Mouse (Mus musculus) spleen, adult 18-20 months (tissue): Measurements from ENCODE around the gene Cnnm1.
"Not testable (repeated sequence)": the region's sequence is repeated elsewhere in the genome, so short reads cannot be mapped to it uniquely, and the experiment has no call there.

Experiments used
- DNase-seq, 2 experiments: peaks; one replicate each; pipeline ENCODE4 v3.0.0; 2022; ENCODE audit warnings: mixed read lengths in 2 of 2

The Cnnm1 gene

DNA sequence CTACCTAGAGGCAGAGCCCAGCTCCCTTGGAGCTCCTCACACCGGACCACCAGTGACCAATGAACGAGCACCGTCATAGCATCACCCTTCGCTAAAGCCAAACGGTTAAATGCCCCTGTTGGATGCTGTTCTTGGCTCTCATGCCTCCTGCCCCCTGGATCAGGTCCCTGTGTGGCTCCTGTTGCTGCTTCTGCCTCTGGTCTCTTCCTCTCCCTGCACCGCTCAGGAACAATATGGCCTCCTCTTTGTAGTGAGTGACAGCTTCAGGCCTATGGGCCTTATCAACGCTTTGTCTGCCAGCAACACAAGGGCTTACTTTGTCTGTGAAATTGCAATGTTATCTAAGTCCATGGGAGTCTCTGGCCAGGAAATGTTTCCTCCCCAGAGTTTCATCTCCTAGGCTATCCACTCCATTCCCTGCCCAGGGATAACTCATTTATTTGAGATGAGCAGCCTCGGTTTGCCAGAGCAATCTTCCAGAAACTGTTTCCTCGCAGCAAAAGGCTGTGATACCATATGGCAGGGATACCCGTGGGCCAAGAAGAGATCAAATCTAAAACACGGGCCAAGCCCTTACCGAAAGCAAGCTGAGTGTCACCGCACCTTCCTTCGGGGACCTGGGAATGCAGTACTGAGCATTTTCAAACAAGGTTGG is 25.5 kb downstream of the Cnnm1 start:
- no peak for DNase-seq

DNA sequence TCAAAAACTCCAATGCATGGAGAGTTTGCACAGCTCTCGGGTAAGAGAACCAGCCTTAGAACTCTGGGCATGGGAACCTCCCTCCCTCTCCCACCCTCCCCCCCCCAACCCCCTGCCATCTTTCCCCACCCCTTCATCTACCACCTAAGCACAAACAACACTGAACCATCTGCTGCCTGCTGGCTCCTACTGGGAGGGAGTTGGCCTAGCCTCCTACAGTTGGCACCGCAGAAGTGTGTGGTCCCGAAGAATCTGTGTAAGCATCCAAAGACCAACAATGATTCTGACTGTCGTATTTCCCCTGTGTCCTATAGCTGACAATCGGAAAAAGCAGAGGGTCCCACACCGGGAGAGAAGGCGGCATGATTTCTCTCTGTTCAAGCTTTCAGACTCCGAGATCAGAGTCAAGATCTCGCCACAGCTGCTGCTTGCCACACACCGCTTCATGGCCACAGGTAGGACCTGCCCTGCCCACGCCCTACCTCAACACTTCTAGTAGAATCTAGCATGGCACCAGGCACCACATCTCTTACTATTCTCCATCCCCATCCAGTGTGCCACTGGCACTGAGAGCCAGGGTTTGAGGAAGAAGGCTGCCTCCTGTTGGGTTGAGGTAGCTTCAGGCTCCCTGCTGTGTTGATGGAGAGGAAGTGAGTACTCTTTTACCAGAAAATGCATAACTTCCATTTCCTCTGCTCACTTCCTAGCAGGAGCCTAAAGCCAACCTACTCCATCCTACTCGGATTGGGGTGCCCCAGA is 27.9 kb downstream of the Cnnm1 start:
- no peak for DNase-seq

DNA sequence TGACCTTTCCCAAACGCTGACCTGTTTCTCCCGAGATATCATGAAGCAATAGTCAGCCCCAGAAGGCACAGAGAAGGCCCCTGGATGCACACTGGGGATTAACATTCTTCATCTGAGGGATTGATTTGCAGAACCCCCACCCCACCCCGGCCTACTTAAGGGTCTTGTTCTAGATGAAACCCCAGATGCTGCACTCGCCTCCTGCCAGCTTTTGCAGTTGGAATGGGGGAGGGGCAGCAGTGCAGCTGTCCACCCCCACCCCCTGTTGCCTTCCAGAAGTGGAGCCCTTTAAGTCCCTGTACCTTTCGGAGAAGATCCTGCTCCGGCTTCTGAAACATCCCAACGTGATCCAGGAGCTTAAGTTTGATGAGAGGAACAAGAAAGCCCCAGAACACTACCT is 29.1 kb downstream of the Cnnm1 start:
- DNase-seq: no peak

DNA sequence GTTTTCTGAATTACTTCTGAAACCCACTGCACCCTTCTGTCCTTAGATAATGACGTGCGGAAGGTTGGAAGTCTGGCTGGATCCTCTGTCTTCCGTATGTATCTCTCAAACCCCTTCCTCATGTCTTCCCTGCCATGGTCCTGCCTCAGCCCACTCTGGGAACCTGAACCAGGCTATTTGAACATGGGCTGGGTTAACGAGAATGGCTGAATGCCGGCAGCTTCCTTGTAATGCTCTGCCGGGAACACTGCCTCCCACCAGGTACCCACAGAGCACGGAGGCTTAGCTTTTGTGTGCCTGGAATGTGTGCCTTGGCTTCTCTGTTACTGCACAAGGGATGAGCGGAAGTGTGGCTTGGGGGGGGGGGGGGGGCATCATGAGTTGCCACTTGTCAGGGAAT is 32.1 kb downstream of the Cnnm1 start:
- no peak for DNase-seq

DNA sequence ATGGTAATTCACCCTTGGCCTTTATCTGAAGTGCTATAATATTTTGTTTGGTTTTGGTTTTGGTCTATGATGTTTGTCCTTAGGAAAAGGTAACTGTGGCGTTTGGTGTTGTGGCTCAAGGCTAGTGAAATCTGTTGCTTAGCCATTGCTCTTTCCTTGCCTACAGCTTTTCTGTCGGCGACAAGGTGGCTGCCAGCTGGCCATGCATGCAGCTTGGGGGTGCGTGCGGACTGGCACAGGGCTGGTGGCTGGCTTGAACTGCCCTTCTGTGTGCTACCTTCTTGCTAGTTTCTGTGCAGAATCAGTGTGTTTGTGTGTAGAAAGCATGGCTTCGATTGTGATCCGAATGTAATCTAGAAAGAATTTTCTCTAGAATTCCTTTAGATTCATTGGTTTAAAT is 32.5 kb downstream of the Cnnm1 start:
- DNase-seq: no peak

DNA sequence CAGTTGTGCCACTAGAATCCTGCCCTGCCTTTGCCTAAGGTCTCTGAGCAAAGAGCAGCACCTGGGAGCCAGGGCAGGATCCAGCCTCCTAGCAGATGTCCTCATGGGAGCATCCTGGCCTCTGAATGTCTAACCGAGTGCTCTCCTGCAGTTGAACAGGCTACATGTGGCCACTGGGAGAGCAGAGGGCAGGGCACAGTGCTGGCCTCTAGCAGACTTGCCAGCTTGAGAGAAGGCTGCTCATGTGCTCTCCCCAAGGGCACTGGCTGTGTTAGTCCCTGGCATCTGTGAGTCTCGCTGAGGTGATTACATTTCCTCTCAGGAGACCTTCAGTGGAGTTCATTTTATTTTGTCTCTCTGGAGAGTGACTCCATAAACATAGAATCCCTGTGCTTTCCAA is 35.4 kb downstream of the Cnnm1 start:
- no peak for DNase-seq

DNA sequence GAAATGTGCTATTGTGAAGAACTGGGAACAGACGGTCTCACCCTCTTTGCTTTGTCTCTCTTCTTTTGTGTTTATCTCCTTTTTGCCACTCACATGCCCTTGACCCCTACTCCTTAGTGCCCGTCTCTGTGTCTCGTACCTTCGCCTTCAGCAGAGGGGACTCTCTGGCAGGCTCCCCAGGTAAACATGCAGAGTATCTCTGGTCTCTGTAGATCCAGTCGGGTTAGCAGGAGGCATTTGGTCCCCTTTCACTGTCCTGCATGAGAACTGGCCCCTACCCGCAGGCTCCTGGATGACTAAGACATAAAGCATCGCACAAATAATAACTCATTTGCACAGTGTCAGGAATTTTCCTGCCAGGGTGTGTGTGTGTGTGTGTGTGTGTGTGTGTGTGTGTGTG is 35.8 kb downstream of the Cnnm1 start:
- DNase-seq: no peak

DNA sequence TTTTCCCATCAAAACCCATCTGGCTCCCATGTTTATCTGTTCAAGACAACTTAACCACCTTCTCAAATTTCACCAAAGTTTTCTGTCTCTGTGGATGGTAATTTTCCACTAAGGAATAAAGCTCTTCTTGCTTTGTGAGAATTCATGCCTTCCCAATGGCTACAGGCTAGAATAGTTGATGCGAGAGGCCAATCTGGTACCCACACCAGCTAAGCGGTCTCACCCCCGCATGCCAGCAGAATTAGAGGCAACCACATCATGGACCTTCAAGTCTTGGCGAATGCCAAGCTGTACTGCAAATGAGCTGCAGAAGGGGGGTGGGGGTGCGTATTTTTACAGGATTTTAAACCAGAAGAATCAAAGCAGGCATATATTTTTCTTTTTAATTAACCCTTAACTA is 37.2 kb downstream of the Cnnm1 start:
- no peak for DNase-seq

DNA sequence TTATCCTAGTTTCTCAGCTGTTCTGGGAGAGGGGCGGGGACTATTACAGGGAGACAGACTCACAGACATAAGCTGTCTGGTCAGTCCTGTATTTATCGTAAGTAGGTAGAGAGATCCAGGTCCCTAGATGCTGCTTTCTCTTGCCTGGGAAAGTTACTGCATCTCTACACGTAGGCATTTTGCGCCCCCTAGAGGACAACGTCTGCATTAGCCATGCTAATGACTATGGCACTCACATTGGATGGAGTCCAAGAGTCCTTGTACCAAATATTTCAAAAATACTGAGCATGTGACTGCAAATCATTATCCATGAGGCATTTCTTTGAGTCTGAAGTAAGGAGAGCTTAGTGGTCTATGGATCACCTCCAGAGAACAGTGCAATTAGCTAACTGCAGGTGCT is 38.7 kb downstream of the Cnnm1 start:
- peak in 1 of 2 experiments; percentile 47 for DNase-seq

DNA sequence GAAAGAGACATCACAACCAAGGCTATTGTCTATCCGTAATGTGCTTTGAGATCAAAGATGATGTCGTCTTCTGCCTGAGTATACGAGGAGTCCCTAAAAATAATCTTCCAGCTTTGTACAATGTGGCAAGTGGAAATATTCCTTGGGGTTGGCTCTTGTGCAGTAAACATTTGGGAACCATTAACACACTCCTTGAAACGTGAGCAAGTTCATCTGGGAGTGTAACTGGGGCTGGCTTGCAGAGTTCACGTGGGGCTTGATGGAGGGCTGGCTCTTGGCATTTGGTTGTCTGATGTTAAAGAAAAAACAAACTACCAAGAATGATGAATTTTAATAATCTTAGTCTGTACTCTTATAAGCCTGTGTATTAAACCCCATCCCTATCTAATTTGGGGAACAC is 39.2 kb downstream of the Cnnm1 start:
- DNase-seq: no peak

DNA sequence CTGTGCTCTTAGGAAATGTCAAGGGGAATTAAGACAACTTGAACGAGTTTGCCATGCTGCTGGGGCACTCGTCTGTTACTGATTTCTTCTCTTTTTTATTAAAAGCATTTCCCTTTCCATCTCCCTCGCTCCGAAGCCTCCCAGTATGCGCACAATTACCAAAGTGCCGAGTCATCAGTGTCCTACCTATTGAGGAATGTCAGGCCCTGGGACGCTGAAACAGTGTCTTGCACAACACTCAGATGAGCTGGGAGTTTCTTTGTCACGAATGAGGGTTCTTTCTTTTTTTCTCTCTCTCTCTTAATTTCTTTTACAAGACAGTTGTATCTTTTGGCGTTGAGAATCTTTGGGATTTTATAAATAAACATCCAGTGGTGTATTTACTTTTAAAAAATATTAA is 40.3 kb downstream of the Cnnm1 start:
- no peak for DNase-seq

DNA sequence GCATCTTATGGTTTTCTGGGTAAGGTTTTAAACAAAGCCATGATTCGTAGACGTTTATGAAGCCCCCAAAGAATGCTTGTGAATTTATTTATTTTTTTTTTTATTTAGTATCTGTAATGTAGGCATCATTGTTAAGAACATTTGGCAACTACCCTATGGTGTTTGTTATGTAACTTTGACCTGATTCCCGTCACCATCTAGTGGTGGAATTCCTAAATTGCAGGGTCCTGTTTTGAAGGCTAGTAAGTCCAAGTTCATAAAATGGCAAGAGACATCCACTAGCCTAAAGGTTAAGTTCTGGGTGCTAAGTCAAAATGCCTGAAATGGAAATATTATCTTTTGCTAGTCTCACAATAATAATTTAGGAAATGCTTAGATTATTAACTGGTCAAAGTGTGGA is 47.2 kb downstream of the Cnnm1 start:
- peak in 1 of 2 experiments; percentile 8 for DNase-seq

DNA sequence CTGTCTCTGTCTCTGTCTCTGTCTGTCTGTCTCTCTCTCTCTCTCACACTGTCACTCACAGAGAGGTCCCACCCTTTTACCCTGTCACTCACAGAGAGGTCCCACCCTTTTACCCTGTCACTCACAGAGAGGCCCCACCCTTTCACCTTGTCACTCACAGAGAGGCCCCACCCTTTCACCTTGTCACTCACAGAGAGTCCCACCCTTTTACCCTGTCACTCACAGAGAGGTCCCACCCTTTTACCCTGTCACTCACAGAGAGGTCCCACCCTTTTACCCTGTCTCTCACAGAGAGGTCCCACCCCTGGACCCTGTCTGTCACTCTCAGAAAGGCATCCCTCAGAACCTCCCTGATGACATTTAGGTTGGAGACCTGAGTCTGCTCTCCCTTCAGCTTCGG is 53.1 kb downstream of the Cnnm1 start:
- not testable (repeated sequence) for DNase-seq

DNA sequence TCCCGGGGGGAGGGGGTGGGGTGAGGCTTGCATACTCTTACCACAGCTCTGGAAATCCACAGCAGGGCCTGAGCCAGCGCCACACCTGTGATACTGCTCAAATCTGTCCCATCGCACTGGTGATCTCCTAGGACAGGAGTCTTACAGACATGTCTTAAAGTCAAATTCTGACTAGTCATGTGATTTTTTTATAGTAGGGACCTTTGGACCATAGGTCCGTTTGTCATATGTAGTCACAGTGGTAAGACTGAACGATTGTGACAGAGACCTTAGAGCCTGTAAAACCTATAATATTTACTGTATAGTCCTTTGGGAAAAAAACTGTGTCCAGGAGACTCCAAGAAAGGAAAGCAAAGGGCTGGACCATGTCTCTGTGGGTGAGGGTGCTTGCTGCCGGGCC is 53.6 kb downstream of the Cnnm1 start:
- no peak for DNase-seq

DNA sequence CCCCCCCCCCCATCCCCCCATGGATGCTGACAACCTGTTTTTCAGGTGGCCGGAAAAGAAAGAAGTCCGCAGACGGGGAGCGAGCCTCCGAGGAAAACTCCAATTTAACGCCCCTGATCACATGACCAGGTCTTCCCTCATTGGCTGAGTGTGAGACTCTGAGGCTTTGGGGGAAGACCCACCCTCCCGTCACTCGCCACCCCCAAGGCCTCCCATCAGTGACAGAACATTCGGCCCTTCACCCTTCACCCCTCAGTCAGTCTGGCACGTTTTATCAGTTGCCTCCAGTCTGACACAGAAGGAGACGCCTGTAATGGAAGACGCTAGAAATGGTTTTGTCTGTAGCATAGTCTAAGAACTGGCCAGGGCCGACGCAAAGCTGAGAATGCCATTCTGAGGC is 54.7 kb downstream of the Cnnm1 start:
- no peak for DNase-seq

DNA sequence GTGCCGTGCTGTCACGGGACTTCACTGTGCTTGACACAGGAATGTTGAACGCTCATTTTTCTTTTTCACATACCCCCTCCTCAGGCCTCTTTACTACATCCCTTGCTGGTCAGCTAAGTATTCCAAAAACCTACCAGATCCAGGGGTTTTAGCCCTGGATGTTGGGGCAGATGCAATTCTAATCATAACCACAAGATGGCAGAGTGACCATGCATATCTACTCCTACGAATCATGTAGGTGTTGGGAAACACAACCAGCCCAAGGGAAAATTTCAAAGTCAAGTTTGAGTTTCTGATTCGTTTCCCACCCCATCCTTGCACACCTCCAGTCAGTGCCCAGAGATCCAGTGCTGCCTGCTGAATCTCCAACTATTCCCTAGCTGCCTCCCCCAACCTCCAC is 55.6 kb downstream of the Cnnm1 start:
- peak in 1 of 2 experiments; percentile 29 for DNase-seq

DNA sequence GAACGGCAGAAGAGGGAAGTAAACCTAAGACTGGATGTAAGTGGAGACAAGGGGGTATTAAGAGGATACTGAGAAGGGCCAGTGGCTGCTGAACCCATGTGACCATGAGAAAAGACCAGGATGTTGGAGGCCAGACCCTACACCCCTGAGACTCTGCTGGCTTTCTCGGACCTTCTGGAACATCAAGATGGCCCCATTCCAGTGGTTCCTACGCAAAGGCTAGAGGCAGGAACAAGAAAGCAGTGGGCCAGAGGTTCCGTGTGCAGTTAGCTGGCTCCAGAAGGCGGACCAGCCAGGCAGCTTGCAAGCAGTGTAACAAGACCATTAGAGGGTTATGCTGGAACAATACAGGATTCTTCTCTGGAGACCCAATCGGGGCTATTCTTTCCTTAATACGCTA is 57.2 kb downstream of the Cnnm1 start:
- DNase-seq: no peak

DNA sequence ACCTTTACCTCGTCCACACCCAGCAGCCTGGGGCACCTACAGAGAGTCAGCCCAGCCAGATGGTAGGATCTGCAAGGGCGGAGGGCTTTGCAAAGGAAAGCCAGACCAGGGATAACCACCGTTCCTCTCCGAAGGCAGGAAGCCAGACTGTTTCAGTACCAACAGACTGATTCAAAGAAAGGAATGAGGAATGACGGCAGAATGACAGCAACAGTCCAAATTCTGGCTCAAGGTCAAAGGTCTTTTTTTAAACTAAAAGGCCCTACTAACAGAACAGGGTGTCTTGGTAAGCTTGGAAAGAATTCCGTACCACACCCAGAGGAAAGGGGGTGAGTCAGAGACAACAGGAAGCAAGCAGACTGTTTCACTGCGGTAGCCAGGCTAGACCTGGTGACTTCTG is 58.6 kb downstream of the Cnnm1 start:
- no peak for DNase-seq

DNA sequence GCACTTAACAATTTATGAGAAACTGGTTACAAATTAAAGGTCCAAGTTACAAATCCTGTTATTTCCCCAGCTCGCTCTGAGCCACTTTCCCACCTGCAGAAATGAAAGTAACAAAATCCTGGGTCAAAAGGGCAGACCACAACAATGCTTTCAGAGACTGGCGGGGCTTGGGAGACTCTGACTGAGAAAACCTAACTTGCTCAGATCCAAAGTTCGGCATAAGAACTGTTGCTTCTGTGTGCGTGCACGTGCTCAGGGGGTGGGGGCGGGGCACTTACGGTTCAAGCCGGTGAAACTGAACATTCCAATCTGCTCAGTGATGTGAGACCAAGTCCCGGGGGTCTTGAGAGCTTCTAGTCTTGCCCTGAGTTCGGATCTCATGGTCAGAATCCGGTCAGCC is 62.4 kb downstream of the Cnnm1 start:
- no peak for DNase-seq

DNA sequence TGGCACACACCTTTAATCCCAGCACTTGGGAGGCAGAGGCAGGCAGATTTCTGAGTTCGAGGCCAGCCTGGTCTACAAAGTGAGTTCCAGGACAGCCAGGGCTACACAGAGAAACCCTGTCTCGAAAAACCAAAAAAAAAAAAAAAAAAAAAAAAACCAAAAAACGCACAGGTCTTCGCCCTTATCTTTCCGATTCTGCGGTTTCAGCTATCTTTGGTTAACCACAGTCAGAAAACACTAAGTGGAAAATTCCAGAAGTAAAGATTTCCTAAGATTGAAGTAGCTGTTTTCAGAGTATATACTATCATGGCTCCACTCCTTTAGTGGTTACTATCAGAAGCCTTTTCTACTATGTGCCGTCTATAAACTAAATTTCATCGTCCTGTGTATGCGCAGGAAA is 63.4 kb downstream of the Cnnm1 start:
- not testable (repeated sequence) for DNase-seq

DNA sequence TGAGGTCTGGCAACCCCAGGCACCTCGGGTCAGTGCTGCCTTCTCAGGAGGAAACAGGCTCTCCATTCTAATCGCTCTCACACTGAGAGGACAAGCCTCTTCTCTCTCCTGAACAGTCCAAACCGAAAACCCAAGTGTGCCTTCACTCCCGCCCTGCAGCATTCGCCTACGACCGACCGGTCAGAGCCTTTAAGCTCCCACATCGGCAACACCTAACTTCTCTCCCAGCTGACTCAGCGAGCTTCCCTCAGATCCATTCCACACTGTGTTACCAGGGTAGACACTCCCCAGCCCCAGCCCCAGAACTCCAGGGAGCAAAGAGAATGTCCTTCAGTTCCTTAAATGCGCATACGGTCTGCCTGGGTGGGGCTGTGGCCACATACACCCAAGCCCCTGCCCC is 65.2 kb downstream of the Cnnm1 start:
- DNase-seq: no peak

DNA sequence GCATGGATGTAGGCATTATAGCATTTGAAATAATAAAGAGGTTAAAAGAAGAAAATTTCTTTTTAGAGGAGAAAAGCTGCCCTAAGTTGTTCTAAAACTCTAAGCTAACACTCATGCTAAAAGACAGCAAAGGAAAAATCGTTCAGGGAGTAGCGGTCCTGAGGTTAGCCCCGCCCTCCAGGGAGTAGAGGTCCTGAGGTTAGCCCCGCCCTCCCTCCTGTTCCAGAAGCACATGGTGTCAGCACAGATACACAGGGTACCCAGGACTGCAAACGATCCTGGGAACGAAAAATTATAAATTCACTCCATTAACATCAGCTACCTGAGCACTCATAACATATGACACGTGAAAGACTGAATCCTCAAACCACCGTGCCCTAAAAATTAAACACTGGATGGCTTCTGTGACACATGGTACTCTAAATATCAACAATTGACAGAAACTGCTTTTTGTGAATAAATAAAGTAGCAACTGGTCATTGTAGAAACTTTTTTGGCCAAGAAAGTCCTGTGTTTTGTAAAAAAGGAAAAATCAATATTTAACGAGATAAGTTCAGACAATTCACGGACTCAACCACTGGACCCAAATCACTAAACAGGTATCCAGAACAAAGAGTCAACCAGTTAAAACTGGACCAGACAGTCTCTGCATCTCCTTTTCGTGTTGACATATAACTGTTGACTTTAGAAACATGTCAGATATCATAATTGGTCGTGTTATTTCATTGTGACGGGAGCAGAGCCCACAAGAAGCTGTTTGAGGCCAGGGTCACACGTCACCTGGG is 70.4 kb downstream of the Cnnm1 start:
- DNase-seq: no peak

DNA sequence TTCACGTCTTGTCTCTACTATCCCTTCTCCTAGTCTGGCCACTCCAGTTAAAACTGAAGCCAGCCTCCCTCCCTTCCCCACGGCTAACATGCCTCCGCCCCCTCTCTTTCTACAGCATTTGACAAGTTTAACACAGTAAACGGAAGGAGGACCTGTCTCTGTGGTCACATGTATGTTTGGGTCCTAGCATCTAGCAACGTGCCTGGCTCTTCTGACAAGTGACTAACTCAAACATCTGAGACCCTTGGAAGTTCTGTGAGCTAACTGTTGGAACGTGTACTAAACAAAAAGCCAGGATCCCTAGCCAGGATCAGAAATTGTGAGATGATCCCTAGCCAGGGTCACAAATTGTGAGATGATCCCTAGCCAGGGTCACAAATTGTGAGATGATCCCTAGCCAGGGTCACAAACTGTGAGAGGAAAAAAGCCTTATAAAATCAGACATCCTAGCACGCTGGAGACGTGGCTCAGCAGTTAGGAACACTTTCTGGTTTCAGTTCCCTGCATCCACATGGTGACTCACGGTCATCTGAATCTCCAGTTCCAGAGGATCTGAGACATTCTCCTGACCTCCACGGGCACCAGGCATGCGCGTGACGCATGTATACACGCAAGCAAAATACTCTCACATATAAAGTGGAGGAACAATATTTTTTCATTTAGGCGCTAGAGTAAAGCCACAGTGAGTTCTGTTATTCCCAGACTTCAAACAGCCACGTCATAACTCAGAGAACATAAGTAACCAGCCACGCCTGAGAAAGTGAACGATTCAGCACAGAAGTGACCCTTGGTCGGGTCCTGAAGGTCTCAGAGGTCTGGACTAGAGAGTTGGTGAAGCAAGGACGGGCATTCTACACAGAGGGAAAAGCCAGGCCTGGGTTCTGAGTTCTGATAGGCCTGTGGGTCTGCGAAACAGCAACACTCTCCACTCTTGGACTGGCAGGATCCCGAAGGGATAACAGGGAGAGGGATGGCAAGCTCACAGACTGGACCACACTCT is 71.7 kb downstream of the Cnnm1 start:
- no peak for DNase-seq
